Mouse (Mus musculus) erythroblast, embryonic 14.5 days (primary cell): ENCODE measurements around the gene Emx2.

Source experiments
- GATA1 ChIP-seq: IDR thresholded peaks from 2 replicates; pipeline ENCODE4 v1.6.1; 2012; ENCODE audit warnings: low read length, inconsistent platforms, mixed read lengths
- TAL1 ChIP-seq: IDR thresholded peaks from 3 replicates; pipeline ENCODE4 v1.6.1; 2012; ENCODE audit warnings: low read length, inconsistent platforms, mixed read lengths

- TF ChIP-seq TAL1, result no peak
- no peak for TF ChIP-seq GATA1
Observed at GRCm38 (mm10) chr19:59452321-59452720, 5.9 kb upstream of the Emx2 start.
